Mouse (Mus musculus): Measurements from ENCODE around the gene Prr15. TPM values are rescaled to one million over a fixed set of nuclear protein-coding genes. Genes with fewer than 3 reads are reported as not detected.

Gene Prr15
- total RNA-seq, 2 experiments from 2014 or later, result 4.7 to 5.2 TPM

Other genes with a start within 250 kb of the Prr15 start
- 1 to 10 TPM; 4.6 to 8.2 TPM for gene Wipf3, start 103.8 kb downstream of the Prr15 start, total RNA-seq (2021)
- 10 to 100 TPM; 18.1 to 27.5 TPM for gene Scrn1, start 240.7 kb downstream of the Prr15 start, total RNA-seq (2021)